Mouse (Mus musculus): ENCODE measurements around the gene Tgm6.

DNA sequence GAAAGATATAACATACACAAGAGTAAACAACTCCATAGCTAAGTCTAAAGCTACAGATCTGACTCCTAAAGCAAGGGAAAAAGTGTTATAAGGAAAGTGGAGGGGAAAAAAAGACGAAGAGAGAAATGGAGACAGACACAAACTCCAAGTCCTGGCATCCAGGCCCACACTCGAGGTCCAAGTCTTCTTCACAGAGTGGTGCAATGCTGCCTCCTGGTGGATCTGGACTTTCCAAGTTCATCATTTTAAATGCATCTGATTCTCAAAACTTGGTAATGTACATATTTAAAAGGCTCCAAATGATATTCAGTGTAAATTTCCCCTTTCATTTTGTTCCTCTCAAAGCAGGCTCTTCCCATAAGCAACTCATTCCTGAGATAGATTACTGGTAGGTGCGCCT, 55.6 kb downstream of the Tgm6 start:
- TF ChIP-seq CTCF (IDR thresholded peaks at IDR 0.05; ENCODE audit: low read depth, low read length) (peak; percentile 59), POLR2A (IDR thresholded peaks at IDR 0.05; ENCODE audit: extremely low read depth, insufficient read depth, low read length) (no peak)

Measured in liver, adult 2 months (tissue).